ENCODE assay signal across 13 mouse cellular contexts in genomic region chr11:66482501-66482900, GRCm38 (mm10). TPM values are rescaled to one million over a fixed set of nuclear protein-coding genes. Genes with fewer than 3 reads are reported as not detected.
DNase-seq lines count a peak whose midpoint lies in the region; ATAC-seq and TF ChIP-seq lines count a peak whose summit lies in the region.
"Had no signal": no experiment of that assay in that cellular context is flagged by ENCODE, and none has a peak within 500 bp of the region (broad histone marks: within the 10 kb centered on the region; RNA-seq: fewer than 3 reads in every experiment).

No protein-coding gene starts in this region.

- H3K27ac ChIP-seq in lung, embryonic 16.5 days (ENCODE audit: low read length) = no peak overlapping the region
- H3K27ac ChIP-seq: hindbrain, embryonic 15.5 days; lung, embryonic 15.5 days had no signal

- no peak for TF ChIP-seq POLR2A in lung, adult 2 months (IDR thresholded peaks at IDR 0.05; ENCODE audit: borderline replicate concordance, extremely low read depth, low read depth, low read length)

- H3K4me1 ChIP-seq in lung, embryonic 16.5 days (replicated peaks; ENCODE audit: control insufficient read depth, insufficient read depth, low read length) = no peaks in the 10 kb centered on the region
- H3K4me1 ChIP-seq in lung, adult 2 months (ENCODE audit: control insufficient read depth, insufficient read depth, low read length) = no peaks in the 10 kb centered on the region
- H3K4me1 ChIP-seq: hindbrain, embryonic 15.5 days had no signal

- no peak for TF ChIP-seq CTCF in lung, adult 2 months (IDR thresholded peaks at IDR 0.05; ENCODE audit: insufficient read depth, low read length)

- intact Hi-C loops in left cerebral cortex, postnatal 14 days (cut with DNase I) = no loop called here

- no peak overlapping the region for H3K4me3 ChIP-seq in lung, embryonic 16.5 days (ENCODE audit: low read length)
- H3K4me3 ChIP-seq in lung, adult 2 months (replicated peaks; ENCODE audit: extremely low read depth, low read depth, low read length) = no peak overlapping the region
- H3K4me3 ChIP-seq: erythroblast, embryonic 14.5 days; hindbrain, embryonic 15.5 days; lung, embryonic 15.5 days had no signal

- no peak overlapping the region for H3K4me2 ChIP-seq in lung, embryonic 16.5 days (ENCODE audit: low read depth, low read length)
- H3K4me2 ChIP-seq: hindbrain, embryonic 15.5 days; lung, embryonic 15.5 days had no signal

- H3K9ac ChIP-seq in lung, embryonic 16.5 days (ENCODE audit: low read length) = no peak overlapping the region
- H3K9ac ChIP-seq: hindbrain, embryonic 15.5 days; lung, embryonic 15.5 days had no signal

- H3K27me3 ChIP-seq in lung, embryonic 16.5 days (ENCODE audit: control insufficient read depth, insufficient read depth, low read depth, low read length) = no peaks in the 10 kb centered on the region
- H3K27me3 ChIP-seq: hindbrain, embryonic 15.5 days; lung, embryonic 15.5 days had no signal

- 43% methylated on average over 6 of the region's 6 CpGs for WGBS in lung, embryonic 16.5 days
- 63% methylated on average over 6 of the region's 6 CpGs for WGBS in lung, adult 2 months

- H3K9me3 ChIP-seq in lung, embryonic 16.5 days (ENCODE audit: control insufficient read depth, low read length) = no peaks in the 10 kb centered on the region
- H3K9me3 ChIP-seq: hindbrain, embryonic 15.5 days; lung, embryonic 15.5 days had no signal

- DNase-seq in heart, adult 11 months = peak; percentile 82
- no peak for DNase-seq in heart, adult 8-10 months (ENCODE audit: low spot score)
- DNase-seq in lung, adult 2 months = no peak
- peak; percentile 53 to 72 for DNase-seq in frontal cortex, adult 2 months (ENCODE audit: extremely low spot score in 1 of 2, low spot score in 1 of 2)
- DNase-seq in left cerebral cortex, postnatal 14 days (ENCODE audit: low spot score in 2 of 2) = peak; percentile 45 to 75
- no peak for DNase-seq in spleen, postnatal 14 days (ENCODE audit: low spot score in 2 of 2)
- DNase-seq: gastrocnemius, postnatal 10 days; thymus, postnatal 4 days had no signal

- no peaks in the 10 kb centered on the region for H3K36me3 ChIP-seq in lung, embryonic 16.5 days (ENCODE audit: control insufficient read depth, insufficient read depth, low read length)
- H3K36me3 ChIP-seq: hindbrain, embryonic 15.5 days; lung, embryonic 15.5 days had no signal

- peak; percentile 54 for ATAC-seq in lung, embryonic 16.5 days (ENCODE audit: low read depth)
- no peak for ATAC-seq in cerebellum, adult (ENCODE audit: insufficient number of reproducible peaks, low FRiP score, low TSS enrichment)

RNA-seq across cellular contexts. Expression of gene Shisa6, which starts 43.3 kb away (rescaled TPM):
- total RNA-seq in heart, adult 8-10 months (2022) = 1 to 10 TPM in 2 of 4 experiments, under 1 TPM in 2; 0.60 to 3.3 (median 1.4) TPM
- 0.21 and 0.78 TPM in 2 replicates for polyA plus RNA-seq in lung, embryonic 16.5 days (2015; fragmentation: Nextera tagmentation; extraction: Ambion mirVana)
- polyA plus RNA-seq in lung, adult 2 months (2012; rRNA removed) = 0.17 and 0.76 TPM in 2 replicates
- polyA plus RNA-seq in frontal cortex, adult 2 months (2012; rRNA removed) = 10.2 and 10.6 TPM in 2 replicates
- 10 to 100 TPM; 27.7 to 30.0 TPM for total RNA-seq in left cerebral cortex, postnatal 14 days (2021)
- polyA plus RNA-seq: erythroblast, embryonic 14.5 days had no signal

Comparison
In these comparisons a context has a peak if more than half of its experiments do, and no peak if none do; other contexts are left out.
1. DNase-seq: peak in heart, adult 11 months (single experiment), frontal cortex, adult 2 months (2 of 2) and left cerebral cortex, postnatal 14 days (2 of 2); none in heart, adult 8-10 months (single experiment), lung, adult 2 months (single experiment) and spleen, postnatal 14 days (0 of 2).